Mouse (Mus musculus): Measurements from ENCODE around the gene Paip2b.
"Not testable (repeated sequence)": the region's sequence is repeated elsewhere in the genome, so short reads cannot be mapped to it uniquely, and the experiment has no call there.

Paip2b gene

DNA sequence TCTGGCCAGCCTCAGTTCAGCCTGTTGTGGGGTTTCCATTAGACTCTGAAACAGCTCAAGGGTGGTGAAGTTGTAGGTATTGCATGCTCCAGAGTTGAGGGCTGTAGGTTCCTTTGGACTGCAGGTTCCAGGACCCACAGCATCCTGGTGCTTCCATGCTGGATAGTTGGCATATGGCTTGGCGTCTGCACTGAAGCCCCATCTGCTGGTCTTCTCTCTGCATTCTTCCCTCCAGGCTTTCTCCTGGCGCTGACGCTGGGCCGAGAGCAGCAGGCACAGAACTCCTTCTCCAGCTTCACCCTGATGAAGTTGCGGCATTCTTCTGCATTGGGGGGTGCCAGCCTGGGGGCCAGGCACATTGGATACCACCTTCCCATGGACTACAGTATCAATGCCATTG lies 29.5 kb downstream of the Paip2b start:
- no peak for DNase-seq (ENCODE audit: low spot score)

DNA sequence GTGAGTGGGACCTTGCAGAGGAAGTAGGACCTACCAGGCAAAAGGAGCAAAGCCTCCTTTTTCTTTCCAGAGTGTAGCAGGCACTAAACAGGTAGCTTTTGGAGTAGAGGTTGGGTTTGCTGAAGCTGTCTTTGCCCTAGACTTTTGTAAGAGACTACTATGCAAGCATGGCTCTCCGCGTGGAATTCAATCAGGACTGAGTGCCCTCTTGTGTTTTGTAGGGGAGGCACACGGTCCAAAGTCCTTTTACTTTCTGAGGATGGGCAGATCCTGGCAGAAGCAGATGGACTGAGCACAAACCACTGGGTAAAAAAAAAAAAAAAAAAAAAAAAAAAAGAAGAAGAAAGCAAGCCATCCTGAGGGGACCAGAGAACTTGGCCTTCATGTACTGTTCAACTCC lies 34.9 kb downstream of the Paip2b start:
- no peak for DNase-seq (ENCODE audit: low spot score)

DNA sequence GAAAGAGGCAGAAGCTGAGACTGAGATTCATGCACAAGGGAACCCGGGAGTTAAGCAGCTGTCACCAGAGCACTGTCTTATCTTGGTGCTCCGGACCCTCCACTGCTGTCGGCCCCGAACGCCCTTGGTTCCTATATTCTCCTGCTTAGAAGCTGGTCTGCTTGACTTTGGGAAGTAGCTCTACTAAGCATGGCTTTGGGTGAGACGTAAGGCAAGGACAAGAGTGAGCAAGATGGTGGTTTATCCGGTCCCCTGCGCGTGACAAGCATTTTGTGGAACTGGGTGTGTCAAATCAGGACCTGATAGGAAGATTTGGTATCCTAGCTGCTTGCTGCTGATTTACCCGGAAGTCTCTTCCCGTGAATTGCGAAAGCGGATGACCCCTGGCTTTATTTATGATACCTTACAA lies 36.0 kb downstream of the Paip2b start:
- no peak for DNase-seq (ENCODE audit: low spot score)

DNA sequence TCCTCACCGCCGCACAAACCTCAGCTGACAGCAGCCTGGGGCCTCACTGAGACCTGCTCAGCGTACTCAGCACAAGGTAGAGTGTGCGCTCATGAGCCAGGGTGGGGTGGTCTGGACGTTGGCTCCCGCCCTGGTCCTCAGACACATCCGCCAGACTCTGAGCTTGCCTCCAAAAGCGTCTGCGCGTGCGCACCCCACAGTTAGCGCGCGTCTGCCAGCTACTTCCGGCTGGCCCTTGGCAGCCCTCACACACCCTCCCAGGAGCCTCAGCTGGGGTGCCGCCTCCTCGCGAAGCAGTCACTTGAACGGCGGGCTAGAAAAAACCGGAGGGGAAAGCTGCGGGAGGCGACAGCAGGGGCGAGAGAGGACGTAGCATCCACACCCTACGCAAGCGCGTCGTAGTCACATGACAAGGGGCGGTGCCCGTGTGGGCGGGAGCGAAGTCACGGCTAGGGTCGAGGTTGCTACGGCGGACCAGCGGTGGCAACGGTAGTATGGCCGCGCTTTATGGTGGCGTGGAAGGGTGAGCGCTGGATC lies 36.7 kb downstream of the Paip2b start, which contains the start of gene Nagk:
Nagk (plus strand) TSS at position 223 of the 537 bp plus-strand sequence.
- peak; percentile 96 for DNase-seq (ENCODE audit: low spot score)

DNA sequence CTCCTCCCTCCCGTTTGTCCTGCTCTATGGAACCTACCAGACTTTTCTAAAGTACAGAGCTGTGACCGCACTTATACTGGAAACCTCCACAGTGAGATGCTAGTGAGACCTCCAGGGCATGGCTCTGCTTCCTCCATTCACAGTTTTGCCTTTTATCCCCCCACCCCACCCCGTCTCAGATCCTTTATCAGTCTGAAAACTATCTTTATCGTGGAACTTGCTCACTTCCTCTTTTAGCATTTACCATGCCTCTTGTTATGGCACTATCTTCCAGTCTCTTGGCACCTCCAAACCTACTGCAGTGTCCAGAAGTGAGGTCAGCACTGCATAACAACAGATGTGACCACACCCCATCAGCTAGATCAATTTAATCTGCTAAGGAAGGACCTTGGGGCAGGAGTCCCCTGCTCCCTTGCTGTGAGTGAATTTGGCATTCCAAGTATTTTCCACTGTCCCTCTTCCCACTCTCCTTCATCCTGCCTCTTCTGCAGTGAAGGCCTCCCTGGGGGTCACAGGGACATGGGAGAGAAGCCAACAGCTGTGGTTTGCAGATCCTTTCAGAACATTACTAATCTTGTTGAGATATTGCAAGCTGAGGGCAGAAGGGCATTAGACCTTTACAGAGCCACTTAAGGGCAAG lies 40.2 kb downstream of the Paip2b start:
- no peak for DNase-seq (ENCODE audit: low spot score)

DNA sequence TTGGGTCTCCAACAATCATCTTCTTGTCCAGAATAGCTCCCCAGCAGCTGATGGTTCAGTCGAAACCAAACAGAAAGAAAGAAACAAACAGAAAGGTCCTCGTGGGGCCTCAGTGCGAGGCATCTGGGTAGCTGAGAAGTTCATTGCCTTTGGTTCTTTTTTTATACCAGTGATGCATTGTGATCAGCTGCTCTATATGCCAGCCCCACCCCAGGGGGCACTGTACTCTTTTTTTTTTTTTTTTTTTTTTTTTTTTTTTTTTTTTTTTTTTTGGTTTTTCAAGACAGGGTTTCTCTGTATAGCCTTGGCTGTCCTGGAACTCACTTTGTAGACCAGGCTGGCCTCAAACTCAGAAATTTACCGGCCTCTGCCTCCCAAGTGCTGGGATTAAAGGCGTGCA lies 41.0 kb downstream of the Paip2b start:
- DNase-seq (ENCODE audit: low spot score): not testable (repeated sequence)

DNA sequence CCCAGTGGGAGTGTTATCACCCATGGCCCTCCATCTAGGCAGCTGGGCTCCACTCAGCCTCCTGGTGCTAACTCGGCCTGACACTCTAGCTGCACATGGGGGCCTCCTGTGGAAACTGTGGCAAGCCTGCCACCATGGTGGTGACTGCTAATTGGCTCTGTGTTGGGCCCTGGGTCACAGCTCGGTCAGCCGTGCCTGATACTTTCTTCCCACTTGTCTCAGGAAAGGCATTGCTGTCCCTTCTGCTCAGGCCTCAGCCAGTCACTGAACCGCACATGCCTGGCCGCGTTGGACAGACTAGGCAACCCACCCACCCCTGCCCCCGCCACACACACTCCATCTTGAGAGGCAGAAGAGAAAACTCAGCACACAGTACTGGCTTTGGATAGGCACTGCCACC lies 43.0 kb downstream of the Paip2b start:
- no peak for DNase-seq (ENCODE audit: low spot score)

DNA sequence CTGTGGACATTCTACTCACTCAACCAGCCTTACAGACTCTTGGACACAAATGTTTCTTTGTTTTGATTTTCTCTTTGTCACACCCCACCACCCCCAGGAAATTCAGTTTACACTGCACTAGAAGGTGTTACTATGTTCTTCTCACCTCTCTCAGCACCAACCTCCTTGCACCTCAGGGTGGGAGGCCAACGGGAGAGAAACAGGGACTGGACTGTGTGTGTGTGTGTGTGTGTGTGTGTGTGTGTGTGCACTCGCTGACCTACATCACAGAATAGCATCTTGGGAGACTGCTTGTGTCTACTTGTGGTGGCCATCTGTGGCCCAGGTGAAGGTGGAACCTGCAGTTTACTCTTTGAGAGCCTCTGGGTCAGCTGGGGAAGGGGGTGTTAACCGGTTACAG lies 45.1 kb downstream of the Paip2b start:
- no peak for DNase-seq (ENCODE audit: low spot score)

DNA sequence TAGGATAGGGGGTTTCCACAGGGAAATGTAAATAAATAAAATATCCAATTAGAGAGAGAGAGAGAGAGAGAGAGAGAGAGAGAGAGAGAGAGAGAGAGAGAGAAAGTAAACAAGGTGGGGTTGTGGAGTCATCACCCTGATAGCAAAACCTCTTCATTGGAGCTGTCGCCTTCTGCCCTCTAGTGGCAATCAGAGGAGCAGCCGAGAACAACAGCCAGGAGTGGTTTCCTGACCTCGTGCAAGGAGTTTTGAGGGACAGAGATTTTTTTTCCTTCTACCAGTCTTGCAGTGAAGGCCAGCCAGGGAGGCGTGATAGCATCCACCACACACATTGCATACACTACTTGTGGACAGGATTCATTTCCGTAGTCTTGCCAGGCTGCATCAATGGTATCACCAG lies 52.5 kb downstream of the Paip2b start:
- DNase-seq (ENCODE audit: low spot score): peak; percentile 61

DNA sequence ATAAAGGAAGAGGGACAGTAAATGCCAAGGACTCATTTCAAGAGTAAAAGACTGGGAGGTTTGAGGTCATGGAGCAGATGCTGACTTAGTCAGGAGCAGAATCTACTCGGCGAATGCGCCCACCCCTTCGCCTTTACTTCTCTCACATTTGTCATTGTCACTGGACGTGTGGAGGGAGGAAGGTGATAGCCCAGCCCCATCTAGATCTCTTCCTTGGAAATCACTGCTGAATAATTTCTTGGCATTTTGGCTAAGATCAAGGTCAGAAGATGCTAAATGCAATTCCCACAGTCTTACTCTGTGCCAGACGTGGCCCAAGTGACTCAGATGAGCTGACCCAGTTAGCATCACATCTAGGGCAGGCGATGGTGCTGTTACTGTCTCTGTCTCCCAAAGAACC lies 53.2 kb downstream of the Paip2b start:
- no peak for DNase-seq (ENCODE audit: low spot score)

DNA sequence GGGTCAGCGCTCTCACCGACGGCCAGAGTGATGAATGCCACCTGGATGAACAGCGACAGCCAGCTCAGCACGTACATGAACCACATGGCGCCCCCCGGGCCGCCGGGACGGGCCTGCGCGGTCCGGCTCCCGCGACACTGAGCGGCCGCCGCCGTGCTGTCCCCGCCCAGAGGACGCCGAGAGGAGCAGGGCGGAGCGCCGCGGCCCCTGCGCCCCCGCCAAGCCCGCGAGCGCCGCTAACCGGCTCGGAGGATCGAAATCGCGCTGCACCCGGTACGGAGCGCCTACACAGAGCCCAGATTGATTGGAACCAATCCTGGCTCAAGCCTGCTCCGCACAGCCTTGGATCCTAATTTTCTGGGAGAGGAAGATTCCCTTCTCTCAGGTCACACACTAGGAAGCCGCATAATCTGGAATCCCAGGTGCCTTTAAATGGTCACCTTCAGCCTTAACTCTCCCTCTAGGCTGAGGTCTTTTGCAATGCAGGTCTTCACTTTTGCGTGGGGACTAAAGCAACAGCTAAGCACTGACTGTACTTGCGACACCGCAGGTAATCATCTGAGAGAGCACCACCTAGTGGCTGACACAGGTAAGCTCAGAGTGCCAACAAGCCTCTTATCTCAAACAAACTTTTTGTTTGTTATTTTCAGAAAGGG lies 55.8 kb downstream of the Paip2b start, which contains the start of gene Tex261:
Tex261 (minus strand) TSS at position 176 of the 656 bp plus-strand sequence.
- peak; percentile 94 for DNase-seq (ENCODE audit: low spot score)

DNA sequence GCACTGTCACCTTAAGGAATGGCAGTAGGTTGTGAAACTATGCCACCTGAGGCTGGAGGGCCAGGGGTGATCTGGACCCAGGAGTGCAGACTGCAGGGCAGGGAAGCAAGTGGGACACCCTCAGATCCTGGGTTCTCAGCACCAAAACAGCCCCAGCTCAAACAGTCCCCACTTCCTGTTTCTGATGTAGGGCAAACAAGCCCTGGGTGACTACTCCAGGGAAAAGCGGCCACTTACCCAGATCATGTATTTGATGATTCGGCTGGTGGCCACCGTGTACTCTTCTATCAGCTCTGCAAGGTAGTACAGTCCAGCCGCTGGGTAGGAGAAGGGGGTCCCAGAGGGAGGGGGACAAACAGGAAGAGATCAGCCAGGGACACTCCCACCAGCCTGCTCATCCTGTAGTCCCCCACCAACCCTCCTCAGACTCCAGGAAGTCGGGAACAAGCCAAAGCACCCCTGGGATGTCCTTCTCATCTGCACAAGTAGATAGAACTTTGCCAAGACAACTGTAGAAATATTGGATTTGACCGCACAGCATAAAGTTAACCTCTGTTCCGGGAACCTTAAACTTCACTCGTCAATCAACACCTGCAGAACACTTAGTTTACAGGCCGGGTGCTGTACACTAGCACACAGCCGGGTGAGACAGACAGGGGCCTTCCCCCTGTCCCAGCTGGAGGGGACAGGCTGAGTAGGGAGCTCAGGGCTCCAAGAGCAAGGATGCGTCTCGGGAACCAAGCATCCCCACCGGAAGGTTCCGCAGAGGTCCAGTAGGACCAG lies 56.6 kb downstream of the Paip2b start:
- DNase-seq (ENCODE audit: low spot score): no peak

DNA sequence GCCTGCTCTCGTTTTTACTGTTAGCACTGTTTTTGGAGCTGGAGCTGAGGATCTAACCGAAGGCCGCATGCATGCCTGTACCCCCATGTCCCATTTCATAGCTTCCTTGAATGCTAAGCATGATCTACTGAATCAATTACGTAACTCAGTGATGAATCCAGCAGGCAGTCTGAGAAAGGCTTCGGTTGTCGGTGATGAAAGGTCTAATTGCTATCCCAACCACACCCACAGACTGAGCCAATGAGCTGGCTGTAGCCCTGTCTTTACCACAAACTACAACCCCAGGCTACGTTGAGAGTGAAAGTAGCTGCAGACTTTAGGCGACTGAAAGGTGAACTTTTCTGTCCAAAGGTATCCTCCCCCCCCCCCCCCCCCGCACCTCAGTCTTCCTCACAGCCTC lies 57.4 kb downstream of the Paip2b start:
- DNase-seq (ENCODE audit: low spot score): no peak

DNA sequence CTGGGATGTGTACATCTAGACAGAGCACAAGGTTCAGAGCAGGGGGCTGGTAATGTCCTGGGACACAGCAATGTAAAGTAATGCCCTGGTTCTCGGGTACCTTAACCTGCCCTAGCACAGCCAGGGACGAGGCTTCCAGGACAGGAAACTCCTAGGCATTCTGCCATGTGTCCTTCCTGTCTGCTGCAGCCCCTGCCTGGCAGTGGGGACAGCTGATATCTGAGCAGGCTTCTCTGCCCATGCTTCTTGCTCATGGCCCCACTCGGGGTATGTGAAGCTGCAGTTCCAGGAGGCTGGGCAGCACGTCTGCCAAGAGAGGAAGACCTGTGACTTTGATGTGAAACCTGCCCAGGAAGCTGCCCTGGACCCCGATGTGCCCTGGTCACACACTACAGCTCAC lies 63.1 kb downstream of the Paip2b start:
- no peak for DNase-seq (ENCODE audit: low spot score)

DNA sequence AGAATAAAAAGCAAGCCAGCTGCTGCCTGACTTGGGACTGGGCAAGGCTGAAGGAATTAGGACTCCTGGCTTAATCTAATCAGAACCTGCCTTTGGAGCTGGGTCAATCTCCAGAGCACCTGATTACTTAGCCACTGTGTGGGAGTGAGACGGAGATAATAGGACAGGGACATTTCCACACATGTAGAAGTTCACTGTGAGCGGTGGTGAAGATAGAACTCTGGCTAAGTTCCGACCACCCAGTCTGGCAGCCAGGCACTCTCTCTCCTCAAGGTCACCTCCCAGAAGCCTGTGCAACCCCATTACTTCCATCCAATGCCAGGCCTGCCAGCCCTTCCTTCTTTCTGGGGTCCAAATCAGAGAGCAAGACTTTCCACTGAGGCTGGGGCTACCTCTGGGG lies 64.6 kb downstream of the Paip2b start:
- DNase-seq (ENCODE audit: low spot score): no peak

DNA sequence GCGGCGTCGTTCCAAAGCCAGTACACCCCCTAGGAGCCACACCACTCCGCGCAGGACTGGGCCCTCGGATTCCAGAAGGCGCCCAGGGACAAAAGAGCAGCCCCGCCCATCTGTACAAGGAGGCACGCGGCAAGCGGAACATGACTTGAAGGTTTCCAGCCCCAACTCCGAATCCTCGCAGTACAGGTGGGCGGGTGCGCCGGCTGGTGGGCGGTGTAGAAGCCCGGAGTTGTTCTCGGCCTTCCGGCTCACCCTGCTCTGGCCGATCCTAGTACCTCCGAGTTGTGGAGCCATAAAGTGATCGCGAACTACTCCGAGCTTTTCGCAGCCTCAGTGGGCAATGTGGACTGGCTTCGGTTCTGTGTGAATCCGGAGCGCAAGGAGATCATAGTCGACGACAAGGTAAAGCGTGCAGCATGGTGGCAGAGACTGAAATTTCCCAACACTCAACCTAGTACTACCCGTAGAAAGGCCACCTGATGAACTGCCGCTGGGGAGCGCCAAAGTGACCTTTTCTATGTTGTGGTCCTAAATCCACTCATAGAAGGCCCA lies 68.6 kb downstream of the Paip2b start:
- peak; percentile 67 for DNase-seq (ENCODE audit: low spot score)

DNA sequence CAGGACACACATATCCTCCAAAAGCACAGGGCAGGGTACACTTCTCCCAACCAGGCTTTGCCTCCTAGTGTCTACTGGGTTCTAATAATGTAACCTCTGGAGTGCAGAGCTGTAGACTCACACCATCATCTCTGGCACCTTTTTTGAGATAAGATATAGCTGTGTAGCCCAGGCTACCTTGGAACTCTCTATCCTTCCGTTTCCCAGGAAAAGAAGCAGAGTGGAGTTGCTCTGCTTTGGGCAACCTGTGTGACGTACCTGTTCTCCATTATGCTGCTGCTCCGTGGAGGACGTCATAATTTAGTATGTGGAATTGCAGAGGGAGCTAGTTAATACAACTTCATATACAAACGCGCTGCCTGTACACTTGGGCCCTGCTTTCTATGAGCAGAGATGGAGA lies 69.2 kb downstream of the Paip2b start, which contains the start of gene Ankrd53:
Ankrd53 (plus strand) TSS at position 301 of the 400 bp plus-strand sequence.
- DNase-seq (ENCODE audit: low spot score): no peak

DNA sequence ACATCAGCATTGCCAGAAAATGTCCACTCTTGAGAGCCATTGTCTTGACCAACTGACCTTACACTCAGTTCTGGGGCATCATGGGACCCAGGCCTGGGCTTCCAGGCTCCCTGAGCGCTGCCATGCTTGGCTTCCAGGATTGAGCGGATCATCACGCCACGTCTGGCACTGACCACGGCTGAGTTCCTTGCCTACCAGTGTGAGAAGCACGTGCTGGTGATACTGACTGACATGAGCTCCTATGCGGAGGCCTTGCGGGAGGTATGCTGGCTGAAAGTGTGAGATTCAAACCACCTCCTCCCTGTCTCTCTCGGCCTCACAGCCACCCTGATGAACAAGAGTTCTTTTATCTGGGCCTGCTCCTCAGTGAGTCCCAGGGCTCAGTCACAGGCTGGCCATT lies 75.5 kb downstream of the Paip2b start:
- DNase-seq (ENCODE audit: low spot score): no peak

Measured in testis, postnatal 10 days (tissue).